Mouse (Mus musculus) CH12F3 (cell line): ENCODE results near the gene Tmco5.
"Not testable (repeated sequence)": the region's sequence is repeated elsewhere in the genome, so short reads cannot be mapped to it uniquely, and the experiment has no call there.

ENCODE experiments used
- in situ Hi-C: fragments of 300-500 bp; cut with MboI; formaldehyde crosslinking; loops from 2 replicates; pipeline ENCODE4 v1.14.3; 2020; ENCODE audit warnings: low sequenced_read_pairs

Tmco5 gene

GRCm38 (mm10) chr2:116922580-116923500 is 44.3 kb downstream of the Tmco5 start:
- in situ Hi-C loops, result no loop called here

- in situ Hi-C loops, result no loop called here
Measured at GRCm38 (mm10) chr2:116923684-116924083, 45.2 kb downstream of the Tmco5 start.

- in situ Hi-C loops, result no loop called here
Measured at GRCm38 (mm10) chr2:116924292-116924691, 45.8 kb downstream of the Tmco5 start.

- in situ Hi-C loops, result no loop called here
Measured at GRCm38 (mm10) chr2:116925230-116925629, 46.7 kb downstream of the Tmco5 start.

GRCm38 (mm10) chr2:116932218-116932617 is 53.7 kb downstream of the Tmco5 start:
- in situ Hi-C loops, result no loop called here

GRCm38 (mm10) chr2:116934236-116934635 is 55.7 kb downstream of the Tmco5 start:
- in situ Hi-C loops, result not testable (repeated sequence)

- in situ Hi-C loops, result no loop called here
Measured at GRCm38 (mm10) chr2:116934776-116935175, 56.3 kb downstream of the Tmco5 start.

GRCm38 (mm10) chr2:116936371-116936770 is 57.9 kb downstream of the Tmco5 start:
- in situ Hi-C loops, result no loop called here

- in situ Hi-C loops, result no loop called here
Measured at GRCm38 (mm10) chr2:116937166-116937565, 58.7 kb downstream of the Tmco5 start.

- in situ Hi-C loops, result no loop called here
Measured at GRCm38 (mm10) chr2:116941816-116942215, 63.3 kb downstream of the Tmco5 start.
